Mouse (Mus musculus): ENCODE measurements around the gene Rspo3. TPM values are rescaled to one million over a fixed set of nuclear protein-coding genes. Genes with fewer than 3 reads are reported as not detected.

The Rspo3 gene
- total RNA-seq, 2 experiments from 2014 or later = 0.20 to 0.33 TPM

DNA sequence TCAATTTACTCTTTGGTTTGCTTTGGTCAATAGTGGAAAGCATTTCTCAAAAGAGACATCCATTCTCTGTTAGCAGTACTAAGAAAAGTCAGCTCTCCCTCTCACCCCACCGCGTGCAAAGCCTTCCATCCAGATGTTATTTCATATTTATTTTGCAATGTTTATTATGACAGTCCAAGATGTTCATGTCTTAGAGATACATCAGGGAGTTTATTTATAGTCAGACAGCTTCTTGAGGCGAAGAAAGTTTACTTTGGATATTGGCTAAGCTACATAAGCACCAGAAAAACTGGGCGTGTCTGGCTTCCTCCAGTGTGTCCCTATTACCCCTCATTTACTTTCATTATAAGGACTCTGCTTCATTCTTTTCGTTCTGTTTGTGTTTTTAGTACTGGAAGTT is 94.4 kb downstream of the Rspo3 start:
- no peak for DNase-seq

DNA sequence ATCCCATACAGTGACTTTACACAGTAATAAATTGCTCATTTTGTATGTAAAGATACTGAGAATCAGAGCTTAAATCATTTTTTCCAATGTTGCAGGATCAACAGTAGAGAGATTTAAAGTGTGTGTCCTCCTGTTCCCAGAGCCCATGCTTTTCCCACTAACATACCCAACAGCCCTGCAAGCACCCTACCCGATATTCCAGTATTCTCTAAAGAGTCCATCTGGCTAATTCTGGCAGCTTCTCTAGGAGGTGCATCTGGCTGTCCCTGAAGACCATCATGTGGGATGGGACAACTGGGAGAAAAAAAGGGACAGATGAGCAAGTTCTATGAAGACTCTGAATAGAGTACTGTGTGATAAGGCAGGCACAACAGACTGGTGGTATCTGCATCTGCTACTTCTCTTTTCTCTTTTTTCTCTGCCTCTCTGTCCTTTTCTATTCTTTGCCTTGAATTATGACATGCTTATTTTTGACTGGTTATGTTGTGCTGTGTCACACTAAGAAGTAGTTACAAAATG is 102.7 kb downstream of the Rspo3 start:
- DNase-seq = no peak

DNA sequence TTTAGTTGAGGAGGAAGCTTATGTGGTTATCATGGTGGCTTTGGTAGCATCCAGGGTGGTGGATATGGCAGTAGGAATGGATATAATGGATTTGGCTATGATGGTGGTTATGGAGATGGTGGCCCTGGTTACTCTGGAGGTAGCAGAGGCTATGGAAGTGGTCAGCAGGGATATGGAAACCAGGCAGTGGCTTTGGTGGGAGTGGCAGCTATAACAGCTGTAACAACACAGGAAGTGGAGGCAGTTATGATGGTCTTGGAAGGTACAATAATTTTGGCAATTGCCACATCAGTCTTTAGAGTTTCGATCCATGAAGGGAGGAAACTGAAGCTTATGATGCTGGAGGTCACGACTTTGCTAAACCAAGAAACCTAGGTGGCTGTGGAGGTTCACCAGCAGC is 109.0 kb downstream of the Rspo3 start:
- DNase-seq = no peak

DNA sequence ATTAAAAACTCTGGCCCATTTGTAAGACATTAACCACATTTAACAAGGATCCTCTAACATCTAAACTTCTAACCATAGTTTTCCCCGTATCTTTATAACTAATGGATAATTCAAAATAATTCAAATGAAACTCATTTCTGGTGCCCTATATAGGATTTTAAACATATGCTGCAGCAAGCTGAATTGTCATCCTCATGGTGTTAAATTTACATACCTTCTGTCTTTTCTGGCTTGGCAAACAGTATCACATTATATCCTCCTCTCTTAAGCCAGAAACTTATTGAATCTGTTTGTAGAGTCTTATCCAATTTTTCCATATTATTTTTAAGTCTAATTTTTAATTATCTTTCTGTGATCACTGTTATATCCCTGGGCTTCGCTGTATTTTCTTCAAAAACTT is 111.1 kb downstream of the Rspo3 start:
- no peak for DNase-seq

DNA sequence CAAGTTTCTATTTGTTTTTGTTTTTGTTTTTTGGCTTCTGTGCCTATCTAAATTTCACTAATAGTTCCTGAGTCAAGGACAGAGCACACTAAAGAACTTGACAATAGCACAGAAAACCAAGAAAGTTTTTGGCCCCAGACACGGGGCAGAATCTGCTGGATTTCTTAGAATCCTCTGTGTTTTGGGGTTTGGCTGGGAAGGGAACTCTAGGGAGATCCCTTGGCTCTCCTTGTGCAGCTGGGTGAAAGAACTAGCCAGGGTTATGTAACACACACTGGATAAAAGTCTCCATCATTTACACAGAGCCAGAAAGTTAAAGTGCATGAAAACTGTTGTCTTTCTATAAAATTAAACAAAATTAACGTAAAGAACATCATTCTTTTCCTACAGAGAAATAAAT is 121.3 kb downstream of the Rspo3 start:
- peak; percentile 28 to 43 for DNase-seq

DNA sequence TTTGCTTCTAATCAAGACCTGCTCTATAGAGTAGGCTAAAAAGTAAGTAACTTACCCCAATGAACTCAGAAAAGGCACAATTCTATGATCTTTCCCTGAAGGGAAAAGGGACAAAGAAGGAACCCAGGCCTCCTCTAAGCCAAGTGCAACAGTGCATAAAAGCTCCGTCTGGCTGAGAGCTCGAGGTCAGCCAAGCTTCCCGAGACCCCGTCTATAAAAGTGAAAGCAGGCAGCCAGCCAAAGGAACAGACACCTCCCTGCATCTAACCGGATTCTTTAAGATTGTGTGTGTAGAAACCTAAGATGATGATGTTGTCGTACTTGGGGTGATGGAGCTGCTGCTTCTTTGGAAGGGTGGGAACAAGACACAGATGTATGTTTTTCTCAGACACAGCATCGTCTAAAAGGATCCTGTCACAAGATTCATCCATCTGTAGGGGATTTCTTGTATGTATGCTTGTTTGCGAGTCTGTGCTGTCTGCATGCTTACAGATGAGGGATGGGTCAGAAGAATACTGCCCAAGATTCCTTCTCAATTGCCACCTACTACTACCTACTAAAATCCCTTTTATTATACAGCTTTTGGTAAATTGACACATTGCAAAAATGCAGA is 132.9 kb downstream of the Rspo3 start:
- DNase-seq = no peak

Other genes starting within 250 kb of the Rspo3 start
- 10 to 100 TPM; 48.2 to 56.6 TPM for gene Echdc1, start 222.7 kb downstream of the Rspo3 start, total RNA-seq (2021)
- 10 to 100 TPM; 59.8 to 63.8 TPM for gene Rnf146, start 173.4 kb downstream of the Rspo3 start, total RNA-seq (2021)

All from heart, adult 18-20 months (tissue).